Mouse (Mus musculus) cerebellum, adult 18-20 months (tissue): ENCODE measurements at regions not wholly inside any gene's neighbourhood (a gene's known extent, or its start where the extent isn't known, plus 50 kb on each side); places are given as distances from the start of the nearest gene placed in this dataset.
"Not testable (repeated sequence)": the region's sequence is repeated elsewhere in the genome, so short reads cannot be mapped to it uniquely, and the experiment has no call there.

Experiments
- DNase-seq, 2 experiments: peaks; one replicate each; pipeline ENCODE4 v3.0.0; 2021

DNA sequence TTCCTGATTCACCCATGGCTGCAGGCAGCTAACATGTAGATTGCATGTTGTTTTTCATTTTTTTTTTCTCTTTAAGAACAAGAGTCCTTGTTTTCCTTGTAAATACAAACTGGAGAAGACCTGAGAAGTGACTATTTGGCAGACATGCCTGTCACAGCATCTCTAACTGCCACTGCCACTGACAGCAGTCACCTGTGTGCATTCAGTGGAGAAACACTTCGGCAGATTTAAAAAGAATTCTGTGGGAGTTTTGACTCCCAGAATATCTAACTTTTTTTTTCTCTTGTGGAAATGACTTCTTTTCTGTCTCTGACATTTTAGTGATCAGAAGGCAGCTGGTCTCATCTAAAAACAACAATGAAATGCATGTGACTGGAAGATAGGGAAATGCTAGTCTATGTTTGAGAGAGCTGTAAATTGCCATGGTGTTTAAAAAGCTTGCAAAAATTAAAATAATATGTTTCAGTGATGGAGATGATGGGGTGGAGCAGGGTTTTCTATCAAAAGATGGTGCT is 526.0 kb upstream of the Agtr1b start:
- no peak for DNase-seq

GRCm38 (mm10) chr3:20864241-20864640 is 497.3 kb upstream of the Agtr1b start:
- no peak for DNase-seq

GRCm38 (mm10) chr3:20831038-20831437 is 464.1 kb upstream of the Agtr1b start:
- DNase-seq = no peak

DNA sequence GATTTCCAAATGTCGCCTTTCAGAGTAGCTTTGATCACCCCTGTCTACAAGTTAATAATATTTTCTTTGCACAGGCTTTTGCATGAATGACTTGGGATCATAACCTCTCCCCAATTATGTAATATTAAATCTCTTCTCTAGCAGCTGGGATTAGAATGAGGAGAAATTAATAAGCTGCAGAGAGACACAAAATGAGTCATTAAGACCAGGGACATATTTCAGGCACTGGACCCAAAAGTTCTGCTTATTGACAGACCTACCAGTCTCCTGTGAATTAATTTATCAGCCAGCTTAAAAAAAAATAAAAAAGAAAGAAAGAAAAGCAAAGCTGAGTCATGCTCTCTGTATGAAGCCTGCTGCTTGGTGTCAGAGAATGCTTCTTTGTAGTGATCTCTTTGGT is 462.4 kb upstream of the Agtr1b start:
- no peak for DNase-seq

DNA sequence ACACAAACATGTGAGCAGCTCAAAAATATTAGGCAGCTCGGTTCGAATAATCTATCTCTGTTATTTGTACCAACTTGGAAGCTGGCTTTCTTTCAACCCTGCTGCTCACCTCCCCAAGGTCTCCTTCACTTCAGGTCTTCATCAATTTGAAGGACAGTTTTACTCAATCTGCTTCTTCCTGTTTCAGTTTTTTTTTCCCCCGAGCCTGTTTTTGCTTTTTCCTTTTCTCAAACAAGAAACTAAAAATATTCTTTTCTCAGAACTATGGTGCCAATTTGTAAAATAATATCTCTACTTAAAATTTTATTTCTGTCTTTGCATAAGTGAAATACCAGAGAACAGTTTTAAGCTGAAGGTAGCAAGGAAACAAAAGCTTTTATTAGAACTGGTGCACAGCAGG is 461.8 kb upstream of the Agtr1b start:
- DNase-seq = no peak

- DNase-seq = no peak
Observed at GRCm38 (mm10) chr3:20825661-20826334, 458.8 kb upstream of the Agtr1b start.

DNA sequence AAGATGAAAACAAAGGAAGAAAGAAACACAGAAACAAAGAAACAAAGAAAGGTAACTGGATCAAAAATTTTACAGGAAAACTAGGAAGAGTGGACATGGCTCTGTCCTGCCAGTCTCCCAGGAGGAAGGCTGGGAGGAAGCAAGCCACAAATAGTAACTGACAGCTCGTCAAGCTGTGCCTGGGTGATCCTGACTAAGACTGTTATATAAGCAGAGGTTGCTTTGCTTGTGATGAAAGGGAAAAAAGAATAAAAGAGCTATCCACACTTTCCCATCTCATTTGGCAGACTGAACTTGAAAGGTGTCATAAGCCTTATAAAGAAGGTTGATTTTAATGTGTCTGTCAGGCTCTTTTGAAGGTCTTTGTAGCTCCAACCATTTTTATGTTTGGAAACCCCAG is 455.2 kb upstream of the Agtr1b start:
- peak; percentile 72 to 85 for DNase-seq

- DNase-seq = no peak
Observed at GRCm38 (mm10) chr3:20821712-20822111, 454.7 kb upstream of the Agtr1b start.

GRCm38 (mm10) chr3:20820047-20820446 is 453.1 kb upstream of the Agtr1b start:
- no peak for DNase-seq

DNA sequence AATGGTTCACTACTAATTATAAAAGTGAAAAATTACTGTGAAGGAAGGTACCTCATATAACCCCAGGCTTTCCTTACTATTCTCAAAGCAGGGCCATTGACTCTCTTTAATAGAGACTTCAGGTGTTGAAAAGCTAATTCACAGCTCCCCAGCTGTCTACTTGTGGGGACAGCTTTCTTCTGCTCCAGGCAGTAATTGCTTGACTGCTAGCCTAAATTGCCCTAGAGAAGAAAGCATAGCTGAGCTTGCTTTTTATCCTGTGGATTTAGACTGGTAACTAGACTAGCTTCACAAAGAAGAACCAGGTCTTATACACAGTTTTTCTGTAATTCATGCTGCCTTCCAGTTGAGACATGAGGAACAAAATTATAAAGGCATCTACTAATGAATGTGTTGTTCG is 452.6 kb upstream of the Agtr1b start:
- no peak for DNase-seq

DNA sequence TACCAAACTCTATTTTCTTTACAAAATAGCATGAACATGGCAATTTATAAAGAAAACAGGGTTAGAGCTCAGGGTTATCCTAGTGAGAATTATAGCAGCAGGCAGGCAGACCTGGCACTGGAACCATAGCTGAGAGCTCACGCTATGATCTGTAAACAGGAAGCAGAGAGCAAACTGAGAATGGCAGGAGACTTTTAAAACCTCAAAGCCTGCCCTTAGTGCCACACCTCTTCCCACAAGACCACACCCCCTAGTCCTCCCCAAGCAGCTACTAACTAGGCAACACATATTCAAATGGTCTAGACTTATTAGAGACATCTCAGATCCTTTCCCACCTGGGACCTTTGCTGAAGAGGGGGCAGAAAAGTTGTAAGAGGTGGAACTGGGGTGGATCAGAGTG is 449.6 kb upstream of the Agtr1b start:
- DNase-seq = no peak

GRCm38 (mm10) chr3:20794256-20794655 is 427.3 kb upstream of the Agtr1b start:
- DNase-seq = peak; percentile 35 to 45

DNA sequence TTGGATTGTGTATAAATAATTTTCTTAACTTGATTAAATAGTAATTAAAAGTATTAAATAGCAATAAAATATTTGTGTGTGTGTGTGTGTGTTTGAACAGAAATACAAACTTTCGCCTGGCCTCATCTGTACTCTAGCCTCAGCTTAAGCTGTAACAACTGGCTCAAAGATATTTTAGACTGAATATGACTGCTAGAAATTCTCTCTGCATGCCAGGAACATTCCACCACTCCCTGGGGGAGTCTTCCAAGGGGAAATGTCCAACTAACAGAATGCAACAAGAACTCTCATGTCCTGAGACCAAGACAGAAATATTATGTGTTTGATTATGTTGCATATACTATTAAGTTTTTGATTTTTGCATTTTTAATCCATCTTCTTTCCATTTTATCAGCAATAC is 425.5 kb upstream of the Agtr1b start:
- no peak for DNase-seq

DNA sequence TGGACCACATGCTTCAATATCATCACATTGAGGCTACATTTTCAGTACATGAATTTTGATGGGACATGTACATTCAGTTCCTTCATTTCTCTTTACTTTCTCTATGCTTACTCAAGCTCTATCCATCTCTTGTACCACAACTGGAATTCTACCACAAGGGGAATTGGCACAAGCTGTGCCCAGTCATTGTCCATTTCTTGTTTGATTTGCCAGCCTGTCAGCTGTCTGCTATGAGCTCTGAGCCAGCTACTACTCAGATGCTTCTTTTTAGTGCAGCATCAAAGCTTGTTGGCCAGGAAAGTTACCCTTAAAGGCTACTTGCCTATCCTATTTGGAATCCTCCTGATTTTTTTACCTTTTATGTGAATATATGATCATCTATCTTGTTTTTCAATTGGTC is 410.9 kb upstream of the Agtr1b start:
- no peak for DNase-seq

DNA sequence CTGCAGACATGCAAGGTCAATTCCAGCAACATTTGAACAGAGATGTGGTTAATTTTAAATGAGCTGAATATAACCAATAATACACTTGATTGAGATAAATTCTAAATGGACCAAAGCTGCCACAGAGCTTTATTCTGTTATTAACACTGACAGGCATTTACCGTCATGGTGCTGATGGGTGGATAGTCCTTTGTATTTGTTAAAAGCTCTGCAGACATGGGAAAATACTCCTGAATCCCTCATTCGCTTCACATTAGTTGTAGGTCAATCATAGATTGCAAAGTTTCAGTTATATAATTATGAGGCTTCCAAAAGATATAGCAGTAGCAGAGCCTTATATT is 410.0 kb upstream of the Agtr1b start:
- DNase-seq = no peak

DNA sequence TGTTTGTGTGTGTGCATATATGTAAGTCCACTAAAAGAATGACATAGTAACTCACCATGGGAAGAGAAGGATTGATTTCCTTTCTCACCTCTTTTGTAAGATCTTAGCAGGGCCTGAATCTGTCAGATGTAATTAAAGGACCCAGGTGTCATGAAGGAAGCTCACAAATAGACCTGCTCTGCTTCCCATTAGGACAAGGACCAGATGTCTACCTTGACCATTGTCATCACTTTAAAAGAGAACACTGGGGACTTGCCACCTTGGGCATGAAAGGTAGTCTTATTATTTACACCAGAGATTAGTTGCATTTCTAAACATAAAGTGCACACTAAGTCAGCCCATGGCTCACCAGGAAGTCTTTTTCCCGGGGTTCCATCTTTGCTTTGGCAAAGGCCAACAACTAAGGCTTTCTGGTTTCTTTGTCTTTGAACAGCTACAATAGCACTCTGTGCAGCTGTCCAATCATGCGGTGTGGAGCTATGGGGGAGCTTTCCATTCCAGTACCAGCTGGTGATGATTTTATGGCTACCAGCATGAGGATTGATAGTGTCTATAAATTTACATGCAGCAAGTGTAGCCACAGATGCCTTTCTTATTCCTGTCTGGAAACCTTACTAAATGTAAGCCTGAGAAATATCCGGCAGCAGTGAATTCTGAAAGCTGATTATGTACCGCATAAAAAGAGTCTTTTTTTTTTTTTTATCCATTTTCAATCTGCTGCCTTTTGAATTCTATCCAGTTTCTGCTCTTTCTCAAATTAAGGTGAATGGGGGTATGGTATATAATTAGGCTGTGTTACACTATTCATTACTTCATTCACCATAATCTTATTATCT is 409.4 kb upstream of the Agtr1b start:
- no peak for DNase-seq

DNA sequence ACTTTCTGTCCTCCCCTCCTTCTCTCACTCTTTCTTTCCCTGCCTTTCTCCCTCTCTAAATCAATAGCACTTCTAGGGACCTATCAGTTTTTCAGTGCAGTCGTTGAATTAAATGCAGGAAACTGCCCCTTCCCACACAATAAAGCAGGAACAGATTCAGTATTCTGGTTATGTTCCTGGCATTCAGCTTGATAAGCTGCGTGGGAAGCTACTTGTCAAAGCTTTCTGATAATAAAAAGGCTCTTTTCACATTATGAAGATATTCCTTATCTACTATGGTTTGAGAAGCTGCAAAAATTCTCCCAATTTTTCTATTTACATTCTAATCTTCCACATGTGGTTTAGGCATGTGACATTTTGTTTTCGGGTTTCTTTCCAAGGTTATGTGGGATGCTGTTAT is 367.3 kb upstream of the Agtr1b start:
- no peak for DNase-seq

DNA sequence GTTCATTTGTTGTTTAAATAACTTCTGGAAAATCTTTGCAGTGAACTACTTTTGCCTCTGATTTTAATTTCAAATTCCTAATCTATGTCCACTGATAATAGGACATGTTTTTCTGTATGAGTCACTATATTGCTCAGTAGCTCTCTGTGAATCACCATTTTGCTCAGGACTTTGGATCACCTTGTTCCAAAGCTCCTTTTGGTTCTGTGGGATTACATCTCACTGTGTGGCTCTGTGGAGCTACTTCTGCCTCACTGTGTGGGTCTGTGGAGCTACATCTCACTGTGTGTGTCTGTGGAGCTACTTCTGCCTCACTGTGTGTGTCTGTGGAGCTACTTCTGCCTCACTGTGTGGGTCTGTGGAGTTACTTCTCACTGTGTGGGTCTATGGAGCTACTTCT is 365.0 kb upstream of the Agtr1b start:
- DNase-seq = no peak

DNA sequence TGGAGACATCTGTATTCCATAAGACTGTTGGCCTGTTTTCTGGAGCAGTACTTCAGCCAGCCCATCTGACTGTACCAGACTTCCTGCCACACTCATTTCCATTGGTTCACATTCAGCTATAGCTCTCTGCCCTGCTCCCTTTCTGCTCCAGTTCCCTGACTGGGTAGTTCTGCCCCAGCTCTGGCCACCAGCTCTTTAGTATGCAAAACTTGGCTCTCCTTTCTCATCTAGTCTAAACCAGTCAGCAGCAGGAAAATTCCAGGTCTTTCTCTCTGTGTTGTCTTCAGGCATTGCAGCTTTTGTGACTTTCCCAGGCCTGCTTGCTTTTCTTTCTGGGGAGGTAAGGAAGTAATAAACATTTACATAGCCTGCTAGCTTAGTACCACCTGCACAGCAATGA is 363.5 kb upstream of the Agtr1b start:
- no peak for DNase-seq

DNA sequence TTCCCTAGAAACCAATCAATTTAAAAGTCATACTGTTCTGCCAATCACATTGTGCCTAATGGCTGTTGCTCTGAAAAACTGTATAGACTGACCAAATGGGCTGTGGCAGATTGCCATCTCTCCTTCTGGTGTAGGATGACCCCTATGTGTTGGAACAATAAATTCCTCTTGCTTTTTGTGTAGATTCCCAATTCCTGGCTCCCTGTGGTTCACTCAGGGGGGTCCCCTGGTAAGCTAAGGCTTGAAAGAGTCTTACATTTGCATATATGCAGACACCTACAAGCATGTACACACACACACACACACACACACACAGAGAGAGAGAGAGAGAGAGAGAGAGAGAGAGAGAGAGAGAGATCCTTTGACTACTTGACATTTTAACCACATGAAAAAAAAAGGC is 362.8 kb upstream of the Agtr1b start:
- DNase-seq = not testable (repeated sequence)

- DNase-seq = no peak
Observed at GRCm38 (mm10) chr3:20714671-20715070, 347.7 kb upstream of the Agtr1b start.

DNA sequence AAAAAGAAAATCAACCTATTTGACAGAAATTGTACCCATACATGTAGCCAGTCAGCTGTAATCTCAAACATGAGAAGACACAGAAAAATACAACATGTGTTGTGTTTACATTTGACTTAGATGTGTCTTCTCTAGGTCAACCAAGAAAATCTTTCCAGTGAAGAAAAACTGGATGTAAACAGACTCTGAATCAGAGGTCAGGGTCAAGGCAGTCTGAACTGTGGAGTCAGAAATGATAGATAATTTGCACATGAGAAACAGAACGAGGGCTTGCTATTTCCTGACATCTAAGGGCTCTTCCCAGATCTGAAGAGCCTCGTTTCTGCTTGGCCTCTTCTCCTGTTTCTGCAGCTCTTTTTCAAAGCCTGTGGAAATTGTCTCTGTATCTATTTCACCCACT is 342.7 kb upstream of the Agtr1b start:
- DNase-seq = no peak

DNA sequence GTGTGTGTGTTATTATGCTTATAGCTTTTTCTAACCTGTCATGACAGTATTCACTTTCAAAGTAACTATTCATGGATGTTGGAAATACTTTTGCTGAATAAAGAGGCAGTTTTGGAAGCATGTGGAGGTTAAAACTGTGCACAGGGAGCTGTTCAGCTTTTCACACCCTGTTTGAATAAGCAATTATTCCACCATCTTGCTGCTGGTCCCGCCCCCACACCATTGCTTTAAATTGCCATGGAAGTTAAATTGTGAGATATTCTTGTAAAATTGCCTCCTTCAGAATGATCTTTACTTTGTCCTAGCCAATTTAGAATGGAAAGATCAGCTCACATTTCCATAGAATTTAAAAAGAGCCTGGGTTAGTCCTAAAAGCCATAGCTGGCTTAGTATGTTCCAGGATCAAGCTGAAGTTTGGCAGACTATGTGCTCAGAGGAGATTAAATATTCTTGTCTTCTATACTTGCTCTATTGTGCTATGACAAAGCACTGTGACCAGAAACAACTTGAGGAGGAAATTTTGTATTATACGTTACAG is 328.4 kb upstream of the Agtr1b start:
- no peak for DNase-seq

GRCm38 (mm10) chr3:20680944-20681494 is 314.0 kb upstream of the Agtr1b start:
- DNase-seq = no peak
